Mouse (Mus musculus): ENCODE data around the gene Mbnl2.

Gene Mbnl2

DNA sequence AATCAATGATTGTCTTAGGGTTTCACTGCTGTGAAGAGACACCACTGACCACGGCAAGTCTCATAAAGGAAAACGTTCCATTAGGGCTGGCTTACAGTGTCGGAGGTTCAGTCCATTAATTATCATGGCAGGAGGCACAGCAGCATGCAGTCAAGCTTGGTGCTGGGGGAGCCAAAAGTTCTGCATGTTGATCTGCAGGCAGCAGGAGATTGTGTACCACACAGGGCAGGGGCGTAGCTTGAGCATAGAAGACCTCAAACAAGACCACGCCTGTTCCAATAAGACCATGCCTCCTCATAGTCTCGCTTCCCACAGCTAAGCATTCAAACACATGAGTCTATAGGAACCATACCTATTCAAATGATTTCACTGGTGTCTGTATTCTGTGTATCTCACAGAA lies 85.7 kb downstream of the Mbnl2 start:
- no peak for DNase-seq

DNA sequence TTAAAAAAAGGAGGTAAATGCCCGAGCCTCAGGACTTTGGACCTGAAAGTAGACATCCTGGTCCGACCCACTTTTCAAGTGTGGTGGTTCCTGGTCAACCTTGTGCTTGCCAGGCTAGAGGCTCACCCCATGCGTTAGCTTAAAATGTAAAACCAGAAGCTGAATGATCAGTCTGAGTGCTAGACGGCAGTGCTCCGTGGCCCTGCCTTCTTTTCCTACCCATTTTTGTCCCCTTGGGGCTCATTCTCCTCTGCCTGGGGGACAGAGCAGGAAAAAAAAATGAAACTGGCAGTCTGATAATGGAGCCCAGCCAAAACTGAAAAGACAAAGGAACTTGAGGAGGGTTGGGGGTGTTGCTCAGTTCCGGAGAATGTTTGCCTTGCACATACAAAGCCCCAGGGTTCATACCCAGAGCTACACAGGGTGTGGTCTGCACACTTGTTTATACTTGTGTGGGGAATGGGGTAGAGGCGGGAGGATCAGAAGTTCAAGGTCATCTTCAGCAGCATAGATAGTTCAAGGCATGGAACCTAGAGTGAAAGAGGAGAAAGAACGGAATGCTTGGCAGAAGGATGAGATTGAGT lies 87.0 kb downstream of the Mbnl2 start:
- no peak for DNase-seq

DNA sequence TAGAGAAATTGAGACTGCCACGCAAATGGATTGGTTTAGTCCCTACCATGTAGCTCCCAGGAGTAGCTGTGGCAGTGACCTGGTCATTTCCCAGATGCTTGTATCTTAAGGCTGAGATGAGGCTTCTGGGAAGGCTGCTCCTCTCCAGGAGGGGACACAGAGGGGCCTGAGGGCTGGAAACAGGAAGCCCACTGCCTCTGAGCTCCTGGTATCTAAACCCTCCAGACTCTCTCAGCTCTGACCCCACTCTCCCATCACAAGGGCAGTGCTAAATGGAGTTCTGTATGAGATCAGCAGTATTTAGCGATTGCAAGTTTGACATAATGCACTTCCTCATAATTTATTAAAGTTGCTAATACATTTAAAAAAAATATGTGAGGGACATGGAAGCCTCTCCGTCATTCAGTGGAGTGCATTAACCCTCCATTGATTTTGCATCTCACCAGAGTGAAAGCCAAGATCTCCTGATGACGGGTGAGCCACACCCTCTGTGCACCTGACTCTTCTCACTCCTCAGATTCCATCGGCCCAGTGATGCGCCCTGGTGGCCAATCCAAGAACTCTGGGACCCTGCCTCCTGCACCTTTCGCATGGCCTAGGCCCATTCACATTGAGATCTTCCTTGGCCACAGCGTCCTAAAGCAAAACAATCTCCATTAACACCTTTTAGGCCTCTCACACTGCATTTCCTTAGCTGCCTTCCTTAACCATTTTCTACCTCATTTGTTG lies 87.8 kb downstream of the Mbnl2 start:
- DNase-seq: no peak

DNA sequence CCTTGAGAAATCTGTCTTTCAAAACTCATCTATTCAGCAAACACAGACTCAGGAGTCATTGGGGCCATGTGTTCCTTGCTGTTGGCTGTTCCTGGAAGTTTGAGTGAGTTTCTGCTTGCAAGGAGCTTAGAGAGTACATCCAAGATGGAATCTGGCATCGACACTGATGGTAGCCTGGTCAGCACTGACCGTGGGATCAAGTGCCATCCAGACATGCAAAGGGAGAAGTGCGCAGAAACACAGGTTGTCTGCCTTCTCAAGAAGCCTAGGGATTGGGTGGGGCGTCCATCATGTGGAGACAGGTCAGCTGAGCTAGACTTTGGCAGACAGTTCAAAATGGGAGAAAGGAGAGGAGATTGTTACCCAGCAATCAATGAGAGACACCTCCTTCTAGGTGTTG lies 89.6 kb downstream of the Mbnl2 start:
- DNase-seq: no peak

DNA sequence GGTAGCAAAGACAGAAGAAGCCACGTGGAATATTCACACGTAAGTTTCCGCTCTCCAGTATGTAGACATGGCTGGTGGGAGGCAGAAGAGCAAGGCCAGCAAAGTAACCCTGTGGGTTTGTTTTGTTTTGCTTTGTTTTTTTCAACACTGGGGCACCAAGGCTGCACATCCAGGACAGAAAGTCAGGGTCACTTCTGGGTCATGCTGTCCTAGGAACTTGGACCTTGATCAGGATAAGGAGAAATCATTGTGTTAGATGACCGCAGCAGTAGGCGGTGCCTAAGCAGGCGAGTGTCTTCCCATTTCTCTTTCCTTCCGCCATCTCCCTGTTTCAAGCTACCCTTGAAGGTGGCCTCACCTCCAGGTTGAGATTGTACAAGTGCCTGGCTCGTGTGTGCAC lies 91.5 kb downstream of the Mbnl2 start:
- no peak for DNase-seq

DNA sequence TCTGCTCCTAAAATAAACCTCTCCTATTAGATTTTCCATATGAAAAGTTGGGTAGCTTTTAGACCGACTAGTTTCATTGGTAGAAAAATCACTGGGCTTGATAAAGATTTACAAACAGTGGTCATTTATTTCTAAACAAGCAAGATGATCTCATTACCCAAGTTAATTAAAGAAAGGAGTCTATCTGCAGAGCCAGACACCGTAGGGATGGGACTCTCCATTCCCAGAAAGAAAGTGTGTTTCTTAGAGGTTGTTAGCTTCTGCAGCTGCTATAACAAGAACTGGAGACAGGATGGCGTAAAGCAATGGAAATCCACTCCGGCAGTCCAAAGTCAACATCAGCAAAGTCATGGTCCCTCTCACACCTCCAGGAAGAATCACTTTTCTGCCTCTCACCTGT lies 92.1 kb downstream of the Mbnl2 start:
- no peak for DNase-seq

DNA sequence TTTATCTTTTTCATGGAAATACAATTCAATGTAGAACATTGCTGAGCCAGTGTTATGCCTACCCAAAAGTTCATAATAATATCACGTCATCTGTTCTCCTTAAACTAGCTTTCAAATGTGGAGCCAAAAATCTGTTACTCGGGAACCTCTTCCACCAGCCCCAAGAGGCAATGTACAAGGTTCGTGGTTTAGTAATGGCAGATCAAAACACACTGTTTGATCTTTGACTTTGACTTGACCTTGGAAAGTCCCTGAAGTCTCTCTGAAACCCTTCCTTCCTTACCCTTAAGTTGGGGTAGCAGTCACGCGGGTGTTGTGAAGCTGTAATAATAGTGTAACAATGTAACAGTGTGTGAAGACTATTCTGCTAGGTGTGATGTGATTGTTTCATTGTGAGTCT lies 93.0 kb downstream of the Mbnl2 start:
- no peak for DNase-seq

DNA sequence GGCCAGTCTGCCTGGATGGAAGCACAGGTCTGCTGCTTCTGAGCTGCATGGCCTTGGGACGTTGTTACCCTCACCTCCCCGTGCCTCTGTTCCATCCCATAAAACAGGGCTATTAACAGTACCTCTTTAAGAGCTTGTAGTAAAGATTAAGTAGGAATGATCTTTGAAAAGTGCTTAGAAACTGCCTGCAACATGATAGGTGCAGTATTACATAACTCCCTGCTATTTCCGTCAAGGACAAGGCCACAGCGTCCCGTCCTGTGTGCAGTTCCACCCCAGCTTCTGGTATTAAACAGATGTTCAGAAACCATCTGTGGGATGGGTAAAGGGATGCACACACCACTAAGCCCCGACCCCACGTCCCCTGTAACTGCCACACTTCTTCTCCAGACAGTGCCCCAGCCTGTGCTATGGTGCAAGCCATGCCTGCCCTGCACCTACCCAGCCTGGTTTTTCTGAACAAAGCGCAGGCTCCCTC lies 93.5 kb downstream of the Mbnl2 start:
- peak; percentile 47 for DNase-seq

DNA sequence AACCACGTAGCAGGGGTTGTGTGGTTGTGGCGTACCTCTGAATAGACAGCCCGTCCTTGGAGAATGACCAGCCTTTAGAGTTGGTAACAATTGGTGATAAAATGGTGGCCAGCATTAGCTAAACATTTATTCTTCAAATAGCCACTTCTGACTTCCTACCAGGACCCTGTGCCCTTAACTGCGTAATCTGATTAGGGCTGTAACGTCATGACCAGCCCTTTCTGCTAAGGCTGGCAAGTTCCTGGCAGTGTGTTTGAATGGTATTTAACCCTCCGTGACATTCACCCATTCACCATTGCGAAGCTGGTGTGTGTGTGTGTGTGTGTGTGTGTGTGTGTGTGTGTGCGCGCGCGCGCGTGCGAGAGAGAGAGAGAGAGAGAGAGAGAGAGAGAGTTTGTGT lies 94.6 kb downstream of the Mbnl2 start:
- no peak for DNase-seq

DNA sequence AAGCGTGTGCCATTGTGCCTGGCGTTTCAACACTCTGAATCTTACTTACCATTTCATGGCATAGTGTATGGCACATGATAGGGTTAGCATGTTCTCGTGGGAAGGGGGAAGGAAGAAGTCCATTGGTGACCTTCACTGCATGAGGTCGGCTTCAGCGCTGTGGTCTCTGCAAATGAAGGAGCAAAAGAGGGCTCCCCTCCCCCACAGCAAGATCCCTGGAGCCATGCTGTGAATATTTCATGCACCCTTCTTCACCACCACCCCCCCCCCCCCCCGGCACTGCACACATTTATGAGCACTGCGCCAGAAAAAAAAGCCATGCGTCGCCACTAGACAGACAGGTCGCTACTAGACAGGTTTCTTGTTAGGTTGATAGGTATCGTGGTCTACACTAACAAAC lies 95.2 kb downstream of the Mbnl2 start:
- no peak for DNase-seq

DNA sequence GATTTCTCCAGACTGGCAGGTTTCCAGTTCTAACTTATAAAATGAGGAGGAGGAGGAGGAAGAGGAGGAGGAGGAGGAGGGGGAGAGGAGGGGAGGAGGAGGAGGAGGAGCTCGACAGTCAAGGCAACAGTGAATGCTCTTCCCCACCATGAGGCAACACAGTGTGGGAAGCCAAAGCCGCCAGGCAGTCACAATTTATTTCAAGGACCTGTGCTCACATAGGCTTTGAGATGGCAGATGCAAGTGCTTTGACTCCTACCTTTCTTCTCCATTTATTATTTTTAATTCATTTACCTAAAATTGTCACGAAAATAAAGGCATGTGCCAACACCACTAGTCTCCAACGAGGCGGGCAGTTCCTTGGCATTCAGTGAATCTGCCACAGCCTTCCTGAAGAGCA lies 95.7 kb downstream of the Mbnl2 start:
- no peak for DNase-seq

DNA sequence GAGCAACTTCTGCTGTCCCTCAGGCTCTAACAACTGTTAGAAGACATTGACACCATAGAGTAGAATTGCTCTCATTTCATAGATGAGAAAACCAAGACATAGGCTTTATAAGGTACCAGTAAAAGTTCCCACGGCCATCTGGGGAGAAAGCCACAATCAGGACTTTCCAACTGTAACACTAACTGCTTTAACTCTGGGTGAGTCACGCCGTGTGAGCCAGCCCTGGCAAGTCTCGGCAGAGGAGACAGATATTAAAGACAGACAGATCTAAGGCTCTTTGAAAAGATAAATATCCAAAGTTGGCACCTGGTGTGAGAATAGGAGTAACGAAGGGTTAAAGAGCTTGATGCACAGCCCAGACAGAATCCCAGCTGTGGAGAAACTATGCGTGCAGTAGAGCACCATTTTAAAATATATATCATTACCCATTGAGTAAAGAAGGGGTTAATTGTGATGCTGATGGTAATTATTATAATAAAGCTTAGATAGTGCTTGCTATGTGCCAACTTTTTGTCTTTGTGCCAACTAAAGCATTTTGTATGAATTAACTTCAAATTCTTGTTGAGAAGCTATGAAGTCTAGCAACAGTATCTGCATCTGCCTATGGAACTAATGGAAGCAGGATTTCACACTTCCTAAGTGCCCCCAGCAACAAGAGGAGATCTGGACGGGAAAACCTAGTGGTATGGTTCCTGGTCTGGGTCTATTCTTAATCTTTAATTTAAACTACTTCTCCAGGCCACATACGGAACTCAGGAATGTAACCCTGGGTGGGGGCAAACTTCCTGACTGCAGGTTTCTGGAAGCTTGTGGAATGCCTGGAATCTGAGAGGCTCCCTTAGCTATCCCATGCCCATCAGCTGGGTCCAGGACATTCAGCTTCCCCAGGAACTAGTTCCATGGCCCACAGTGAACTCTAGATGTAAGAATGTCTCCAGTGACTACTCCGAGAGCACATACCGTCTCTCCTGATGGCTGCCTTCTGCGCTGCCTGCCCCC lies 97.9 kb downstream of the Mbnl2 start:
- DNase-seq: no peak

DNA sequence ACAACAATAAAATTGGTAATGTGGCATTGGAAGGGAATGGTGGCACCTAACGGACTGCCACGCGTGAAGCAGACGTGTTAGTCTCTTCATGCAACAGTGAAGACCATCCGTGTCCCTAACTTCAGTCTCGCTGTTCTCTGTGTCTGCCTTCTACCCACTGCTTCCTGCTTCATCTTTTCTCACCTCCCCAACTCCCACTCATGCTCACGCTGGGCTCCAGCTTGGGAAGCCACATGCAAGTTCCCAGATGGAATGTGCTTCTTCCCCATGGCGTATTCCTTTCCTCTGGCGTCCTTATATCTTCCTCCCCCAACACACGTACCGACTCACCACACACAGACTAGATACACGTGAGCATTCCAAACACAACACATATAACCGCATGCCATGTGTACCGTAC lies 99.3 kb downstream of the Mbnl2 start:
- no peak for DNase-seq

DNA sequence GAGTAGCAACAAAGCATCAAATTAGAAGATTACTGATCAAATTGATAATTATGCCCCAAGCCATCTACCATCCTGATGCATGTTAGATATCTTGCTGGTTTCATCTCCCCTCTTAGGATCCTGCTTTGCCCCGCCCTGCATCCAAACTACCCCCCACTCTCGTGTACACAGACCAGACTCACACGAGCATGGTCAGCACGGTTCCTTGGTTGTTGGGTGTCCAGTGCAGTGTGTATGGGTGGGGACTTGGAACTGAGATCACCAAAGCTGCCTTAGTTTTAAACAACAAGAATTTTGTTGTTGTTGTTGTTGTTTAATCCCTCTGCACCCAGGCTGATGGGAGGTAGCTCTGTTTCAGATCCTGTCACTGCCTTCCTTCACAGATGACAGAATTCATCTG lies 101.7 kb downstream of the Mbnl2 start:
- DNase-seq: no peak

DNA sequence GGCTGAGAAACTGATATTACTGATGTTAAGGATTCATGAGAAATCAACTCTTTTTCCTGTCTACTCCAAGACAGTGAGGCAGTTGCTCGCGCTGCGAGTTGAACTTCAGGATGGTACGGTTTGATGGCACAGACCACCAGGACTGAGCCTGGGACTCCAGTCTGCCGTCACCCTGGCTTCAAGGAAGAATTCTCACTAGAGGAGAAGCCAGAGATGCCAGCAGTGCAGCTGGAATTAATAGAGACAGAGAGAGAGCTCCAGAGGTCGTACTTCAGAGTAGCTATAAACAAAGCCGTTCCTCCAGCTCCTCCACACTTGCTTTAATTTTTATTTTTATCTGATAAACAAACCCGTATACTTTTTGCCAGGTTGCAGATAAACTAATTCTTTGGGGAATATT lies 102.5 kb downstream of the Mbnl2 start:
- no peak for DNase-seq

DNA sequence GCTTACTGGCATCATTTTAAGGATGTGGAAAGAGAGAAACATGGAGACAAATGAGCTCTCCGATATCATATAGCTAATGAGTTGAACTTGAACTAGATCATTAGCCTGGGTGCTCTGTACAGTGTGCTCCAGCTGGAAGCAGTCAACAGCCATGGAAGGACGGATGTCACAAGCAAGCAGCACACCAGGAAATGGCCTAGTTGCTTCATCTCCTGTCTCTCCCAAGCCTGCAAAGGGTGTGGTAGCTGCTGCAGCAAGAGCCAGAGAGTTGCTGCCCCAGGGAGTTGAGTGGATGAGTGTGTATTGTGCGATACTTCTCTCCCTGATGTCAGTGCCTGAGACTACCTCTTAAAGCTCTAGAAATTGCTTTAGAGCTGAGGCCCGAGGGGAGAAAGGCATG lies 104.2 kb downstream of the Mbnl2 start:
- DNase-seq: no peak

DNA sequence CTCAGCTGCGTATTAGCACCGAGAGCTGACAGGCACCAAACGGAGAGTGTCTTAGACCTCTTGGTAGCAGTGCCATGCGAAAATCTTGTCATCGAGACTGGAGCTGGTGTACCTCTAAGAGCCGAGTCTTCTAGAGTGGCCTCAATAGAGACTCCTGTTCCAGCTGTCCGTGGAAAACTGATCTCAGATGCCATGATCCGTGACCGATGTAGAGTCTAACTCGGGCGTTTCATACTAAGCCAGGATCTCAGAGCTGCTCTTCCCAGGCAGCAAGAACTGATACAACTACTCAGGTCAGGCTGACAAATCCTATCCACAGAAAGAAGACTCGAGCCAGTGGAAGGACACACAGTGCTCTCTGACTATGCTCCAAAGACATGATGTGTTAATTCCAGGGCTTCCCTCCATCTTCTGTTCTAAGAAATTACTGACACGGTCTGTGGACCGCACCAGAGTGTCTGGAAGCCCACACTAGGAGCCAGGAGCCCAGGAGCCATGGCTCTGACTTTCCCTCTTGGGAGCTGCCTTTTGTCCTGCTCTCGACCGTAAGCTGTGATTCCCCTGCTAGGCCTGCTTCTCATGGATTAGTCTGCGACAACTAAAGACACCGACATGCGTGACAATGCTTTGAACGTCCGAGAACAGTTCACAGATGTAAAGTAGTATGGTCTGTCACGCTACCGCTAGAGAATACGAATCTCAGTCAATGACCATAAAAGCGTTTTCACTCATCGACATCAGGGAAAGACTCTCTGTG lies 106.1 kb downstream of the Mbnl2 start:
- no peak for DNase-seq

DNA sequence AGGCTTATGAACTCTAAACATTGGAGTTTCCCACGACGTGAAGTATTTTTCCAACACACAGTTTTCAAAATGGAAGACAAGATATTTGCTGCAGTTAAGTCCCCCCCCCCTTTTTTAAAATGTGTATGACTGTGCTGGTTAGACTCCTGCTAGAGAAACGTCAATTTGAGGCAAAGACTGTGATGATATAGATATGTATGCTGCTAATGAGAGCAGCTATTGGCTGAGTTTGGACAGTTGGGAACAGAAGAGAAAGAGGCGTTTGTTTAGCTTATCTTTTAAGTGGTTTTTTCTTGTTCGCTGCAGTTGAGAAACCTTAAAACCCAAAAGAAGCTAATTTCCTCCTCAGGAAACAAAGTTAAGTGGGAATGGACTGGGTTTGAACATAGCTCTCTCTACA lies 106.7 kb downstream of the Mbnl2 start:
- DNase-seq: no peak

DNA sequence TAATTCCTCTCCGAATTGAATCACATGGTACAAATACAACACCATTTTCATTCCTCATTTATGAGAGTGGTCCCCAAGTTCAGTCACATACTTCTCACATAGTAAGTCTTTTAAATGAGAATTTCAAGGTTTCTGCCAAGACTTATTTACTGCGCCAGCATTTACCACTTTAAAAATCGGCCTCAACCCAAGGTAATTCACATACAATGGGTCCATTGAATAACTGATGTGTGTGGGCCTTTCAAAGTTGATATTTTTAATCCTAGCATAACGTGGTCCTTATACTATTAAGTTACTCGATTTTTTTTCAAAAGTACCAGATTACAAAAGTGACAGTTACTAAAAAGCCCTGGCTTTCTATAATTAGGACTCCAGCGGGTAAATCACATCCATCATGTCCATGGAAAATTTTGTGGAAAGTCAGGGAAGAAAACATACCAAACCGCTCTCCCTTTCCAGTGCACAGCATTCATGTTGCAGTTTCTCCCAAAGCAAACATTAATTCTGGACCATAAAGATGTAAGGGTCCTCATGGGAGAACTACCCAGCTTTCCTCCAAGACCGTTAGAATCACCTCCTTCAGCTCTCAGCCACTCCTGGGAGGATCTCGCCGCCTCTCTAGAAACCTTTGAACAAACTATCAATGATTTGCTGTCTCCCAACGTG lies 107.8 kb downstream of the Mbnl2 start:
- no peak for DNase-seq

DNA sequence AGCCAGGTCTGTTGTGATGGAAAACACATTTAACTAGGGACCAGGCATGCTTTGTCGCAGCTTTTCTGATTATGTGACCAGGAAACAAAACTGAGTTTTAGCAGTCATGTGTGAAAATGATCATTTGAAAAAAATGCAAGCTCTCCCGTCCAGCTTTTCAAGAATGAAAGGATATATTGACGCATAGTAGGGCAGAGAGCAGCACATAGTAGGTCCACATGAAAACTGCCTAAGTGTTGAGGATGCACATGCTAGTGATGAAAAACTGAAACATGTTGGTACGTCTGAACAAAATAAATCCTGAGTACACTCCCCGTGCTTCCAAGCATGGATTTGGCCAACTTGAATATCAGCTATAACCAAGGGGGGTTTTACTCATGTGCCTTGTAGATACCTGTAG lies 109.1 kb downstream of the Mbnl2 start:
- no peak for DNase-seq

DNA sequence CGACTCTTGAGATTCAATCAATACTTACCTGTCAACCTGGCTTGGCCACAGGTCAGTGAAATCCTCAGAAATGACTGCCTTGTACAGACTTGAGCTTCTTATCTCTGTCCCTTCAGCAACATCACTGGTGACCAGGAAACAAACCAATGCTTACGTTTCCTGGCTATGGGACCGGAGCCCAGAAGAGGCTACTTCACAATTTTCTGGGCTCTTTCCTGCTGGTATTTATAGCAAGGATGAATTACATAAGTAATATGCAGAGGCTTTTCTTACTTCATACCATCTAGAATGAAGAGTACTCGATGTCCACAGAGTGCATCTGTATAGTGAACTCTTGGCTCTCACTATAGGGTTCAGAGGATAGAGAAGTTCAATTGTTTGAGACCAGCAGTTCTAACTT lies 111.8 kb downstream of the Mbnl2 start:
- DNase-seq: peak; percentile 64
